Mouse (Mus musculus): ENCODE data around the gene Rnase10. TPM values are rescaled to one million over a fixed set of nuclear protein-coding genes. Genes with fewer than 3 reads are reported as not detected.
"Not testable (repeated sequence)": the region's sequence is repeated elsewhere in the genome, so short reads cannot be mapped to it uniquely, and the experiment has no call there.

Rnase10 gene
- polyA plus RNA-seq, 1 experiment from 2014 or later, result not detected

DNA sequence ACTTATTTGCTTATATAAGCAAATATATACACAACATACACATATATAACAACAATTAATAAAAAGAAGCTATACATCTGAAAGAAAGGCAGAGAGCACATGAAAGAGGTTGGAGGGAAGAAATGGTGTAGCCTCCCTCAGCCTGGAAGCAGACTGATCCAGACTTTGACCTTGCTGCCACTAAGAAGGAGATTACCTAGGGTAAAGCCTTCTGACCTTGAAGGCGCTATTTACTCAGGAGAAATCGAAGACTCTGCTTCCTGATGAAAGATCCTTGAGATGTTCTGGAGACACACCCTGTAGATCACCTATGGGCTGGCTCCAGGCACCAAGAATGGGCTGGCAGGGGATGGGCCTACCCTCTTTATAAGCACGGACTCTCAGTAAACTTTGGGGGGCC lies 7.2 kb downstream of the Rnase10 start:
- H3K27ac ChIP-seq; H3K4me1 ChIP-seq (replicated peaks); H3K4me2 ChIP-seq; H3K36me3 ChIP-seq; H3K27me3 ChIP-seq; ATAC-seq (ENCODE audit: insufficient number of reproducible peaks, insufficient read depth, low FRiP score, low TSS enrichment, low read depth); H3K4me3 ChIP-seq (replicated peaks); H3K9me3 ChIP-seq; H3K9ac ChIP-seq (replicated peaks): not testable (repeated sequence)
- 80% methylated on average over 3 of the region's 3 CpGs for WGBS

DNA sequence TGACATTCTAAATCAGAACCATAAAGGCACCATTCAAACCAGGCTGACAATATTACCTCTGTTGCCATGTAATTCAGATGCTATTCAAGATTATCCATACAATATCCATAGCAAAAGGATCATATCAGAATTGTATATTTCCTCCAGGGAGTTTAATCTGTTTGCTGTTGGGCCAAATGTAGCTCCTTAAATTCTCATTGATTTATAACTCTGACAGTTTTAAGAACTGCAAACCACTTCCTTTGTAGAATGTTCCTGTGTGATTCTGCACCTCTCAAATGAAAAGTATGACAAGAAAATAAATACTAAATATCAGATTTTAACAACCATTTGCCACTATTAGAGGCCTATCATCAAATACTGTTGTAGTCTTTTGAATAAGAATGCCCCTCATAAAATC lies 8.2 kb downstream of the Rnase10 start:
- Histone ChIP-seq H3K9me3 (0 out of 2 replicates have a peak, but pooled peaks cover 6% of the 10 kb centered on the region), H3K4me1 (replicated peaks) (no peaks in the 10 kb centered on the region), H3K4me3 (replicated peaks) (no peak overlapping the region), H3K4me2 (no peak overlapping the region), H3K27ac (no peak overlapping the region), H3K36me3 (no peaks in the 10 kb centered on the region), H3K27me3 (no peaks in the 10 kb centered on the region), H3K9ac (replicated peaks) (no peak overlapping the region)
- no peak for ATAC-seq (ENCODE audit: insufficient number of reproducible peaks, insufficient read depth, low FRiP score, low TSS enrichment, low read depth)

- Histone ChIP-seq H3K9me3 (no peaks in the 10 kb centered on the region), H3K4me2 (no peak overlapping the region), H3K36me3 (no peaks in the 10 kb centered on the region), H3K9ac (replicated peaks) (no peak overlapping the region), H3K4me1 (replicated peaks) (no peaks in the 10 kb centered on the region), H3K27ac (no peak overlapping the region), H3K4me3 (replicated peaks) (no peak overlapping the region), H3K27me3 (no peaks in the 10 kb centered on the region)
- WGBS, result 74% methylated on average over 3 of the region's 3 CpGs
- ATAC-seq (ENCODE audit: insufficient number of reproducible peaks, insufficient read depth, low FRiP score, low TSS enrichment, low read depth), result no peak
These were observed 9.7 kb downstream of the Rnase10 start for GRCm38 (mm10) chr14:51017256-51017655.

- no peak for ATAC-seq (ENCODE audit: insufficient number of reproducible peaks, insufficient read depth, low FRiP score, low TSS enrichment, low read depth)
- no peaks in the 10 kb centered on the region for H3K4me1 ChIP-seq (replicated peaks)
- no peak overlapping the region for H3K4me2 ChIP-seq
- H3K27ac ChIP-seq, result no peak overlapping the region
- no peak overlapping the region for H3K9ac ChIP-seq (replicated peaks)
- H3K4me3 ChIP-seq (replicated peaks), result no peak overlapping the region
- H3K27me3 ChIP-seq, result no peaks in the 10 kb centered on the region
- 87% methylated on average over 4 of the region's 4 CpGs for WGBS
- no peaks in the 10 kb centered on the region for H3K36me3 ChIP-seq
- H3K9me3 ChIP-seq, result no peaks in the 10 kb centered on the region
These were observed 15.9 kb downstream of the Rnase10 start for GRCm38 (mm10) chr14:51023457-51023856.

- no peak for ATAC-seq (ENCODE audit: insufficient number of reproducible peaks, insufficient read depth, low FRiP score, low TSS enrichment, low read depth)
- Histone ChIP-seq H3K27ac (no peak overlapping the region), H3K4me2 (no peak overlapping the region), H3K4me3 (replicated peaks) (no peak overlapping the region), H3K27me3 (no peaks in the 10 kb centered on the region), H3K9me3 (no peaks in the 10 kb centered on the region), H3K36me3 (no peaks in the 10 kb centered on the region), H3K4me1 (replicated peaks) (no peaks in the 10 kb centered on the region), H3K9ac (replicated peaks) (no peak overlapping the region)
- WGBS, result 80% methylated on average over 1 of the region's 1 CpGs
These were observed 17.3 kb downstream of the Rnase10 start for GRCm38 (mm10) chr14:51024820-51025219.

GRCm38 (mm10) chr14:51026391-51027133 lies 19.0 kb downstream of the Rnase10 start:
- Histone ChIP-seq H3K4me3 (replicated peaks) (no peak overlapping the region), H3K9me3 (no peaks in the 10 kb centered on the region), H3K27ac (no peak overlapping the region), H3K27me3 (no peaks in the 10 kb centered on the region), H3K36me3 (no peaks in the 10 kb centered on the region), H3K4me1 (replicated peaks) (no peaks in the 10 kb centered on the region), H3K9ac (replicated peaks) (no peak overlapping the region), H3K4me2 (no peak overlapping the region)
- 31% methylated on average over 5 of the region's 5 CpGs for WGBS
- no peak for ATAC-seq (ENCODE audit: insufficient number of reproducible peaks, insufficient read depth, low FRiP score, low TSS enrichment, low read depth)

DNA sequence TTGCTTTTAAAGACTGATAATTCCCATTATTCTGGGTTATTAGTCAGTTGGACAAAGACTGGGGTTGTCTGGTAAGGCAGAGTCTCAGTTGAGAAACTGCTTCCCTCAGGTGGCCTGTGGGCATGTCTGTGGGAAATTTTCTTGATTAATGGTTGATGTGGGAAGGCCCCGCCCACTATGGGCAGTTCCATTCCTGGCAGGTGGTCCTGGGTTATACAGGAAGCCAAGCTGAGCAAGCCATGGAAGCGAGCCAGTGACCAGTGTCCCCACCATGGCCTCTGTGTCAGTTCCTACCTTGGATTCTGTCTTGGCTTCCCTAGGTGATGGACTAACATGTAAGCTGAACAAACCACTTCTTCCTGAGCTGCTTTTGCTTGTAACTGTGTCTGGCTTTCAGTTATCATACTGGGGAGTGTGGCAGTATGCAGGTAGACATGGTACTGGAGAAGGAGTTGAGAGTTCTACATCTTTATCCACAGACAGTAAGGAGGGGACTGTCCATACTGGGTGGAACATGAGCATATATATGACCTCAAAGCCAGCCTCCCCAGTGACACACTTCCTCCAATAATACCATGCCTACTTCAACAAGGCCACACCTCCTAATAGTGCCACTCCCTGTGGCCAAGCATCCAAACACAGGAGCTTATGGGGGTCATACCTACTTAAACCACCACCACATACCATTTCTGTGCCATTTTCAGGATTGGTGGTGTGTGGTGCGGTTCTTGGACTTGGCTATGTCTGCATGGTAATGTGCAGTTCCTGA lies 20.0 kb downstream of the Rnase10 start:
- H3K27me3 ChIP-seq, result no peaks in the 10 kb centered on the region
- no peak overlapping the region for H3K27ac ChIP-seq
- no peak overlapping the region for H3K4me3 ChIP-seq (replicated peaks)
- H3K9me3 ChIP-seq, result no peaks in the 10 kb centered on the region
- H3K4me2 ChIP-seq, result no peak overlapping the region
- no peaks in the 10 kb centered on the region for H3K4me1 ChIP-seq (replicated peaks)
- H3K9ac ChIP-seq (replicated peaks), result no peak overlapping the region
- H3K36me3 ChIP-seq, result no peaks in the 10 kb centered on the region
- WGBS, result 54% methylated on average over 3 of the region's 3 CpGs
- no peak for ATAC-seq (ENCODE audit: insufficient number of reproducible peaks, insufficient read depth, low FRiP score, low TSS enrichment, low read depth)

- WGBS, result 30% methylated on average over 1 of the region's 1 CpGs
These were observed 27.7 kb downstream of the Rnase10 start for GRCm38 (mm10) chr14:51035206-51035605.

GRCm38 (mm10) chr14:51036214-51036613 lies 28.7 kb downstream of the Rnase10 start:
- no peak overlapping the region for H3K9ac ChIP-seq (replicated peaks)
- ATAC-seq (ENCODE audit: insufficient number of reproducible peaks, insufficient read depth, low FRiP score, low TSS enrichment, low read depth), result no peak
- WGBS, result 85% methylated on average over 4 of the region's 4 CpGs
- H3K27me3 ChIP-seq, result no peaks in the 10 kb centered on the region
- no peak overlapping the region for H3K27ac ChIP-seq
- no peak overlapping the region for H3K4me3 ChIP-seq (replicated peaks)
- H3K36me3 ChIP-seq, result no peaks in the 10 kb centered on the region
- no peak overlapping the region for H3K4me2 ChIP-seq
- no peaks in the 10 kb centered on the region for H3K4me1 ChIP-seq (replicated peaks)
- no peaks in the 10 kb centered on the region for H3K9me3 ChIP-seq

More at GRCm38 (mm10) chr14:51035206-51035605, 27.7 kb downstream of the Rnase10 start:
- ATAC-seq (ENCODE audit: insufficient number of reproducible peaks, insufficient read depth, low FRiP score, low TSS enrichment, low read depth), result no peak
- Histone ChIP-seq H3K4me3 (replicated peaks) (no peak overlapping the region), H3K9me3 (no peaks in the 10 kb centered on the region), H3K36me3 (no peaks in the 10 kb centered on the region), H3K4me2 (no peak overlapping the region), H3K4me1 (replicated peaks) (no peaks in the 10 kb centered on the region), H3K27ac (no peak overlapping the region), H3K27me3 (no peaks in the 10 kb centered on the region), H3K9ac (replicated peaks) (no peak overlapping the region)

DNA sequence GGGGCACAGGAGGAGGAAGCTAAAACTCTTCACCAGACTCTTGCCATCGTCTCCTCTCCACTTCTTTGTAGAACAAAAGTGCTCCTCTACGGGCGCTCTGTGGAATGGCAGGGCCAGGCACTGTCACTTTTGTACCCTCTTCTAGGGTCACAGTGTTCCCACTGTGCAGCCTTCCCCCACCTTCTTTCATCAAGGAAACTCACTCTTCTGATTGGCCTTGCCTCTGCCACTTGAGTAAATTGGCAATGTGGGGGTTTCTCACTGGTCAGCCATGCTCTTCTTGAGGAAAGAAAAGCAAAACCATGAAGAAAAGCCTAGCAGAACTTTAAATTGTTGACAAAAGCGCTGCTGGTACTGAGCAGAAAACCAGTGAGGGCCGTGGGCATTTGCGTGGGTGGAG lies 34.2 kb downstream of the Rnase10 start, which contains the start of gene Rnase9:
Gene Rnase9, minus strand, starts transcription at position 101 of the 400 bp plus-strand sequence.
- Histone ChIP-seq H3K27ac (no peak within 1 kb of the TSS), H3K36me3 (no peaks in the 10 kb centered on the region), H3K27me3 (no peaks in the 10 kb centered on the region), H3K4me1 (replicated peaks) (no peaks in the 10 kb centered on the region), H3K9ac (replicated peaks) (no peak within 1 kb of the TSS), H3K9me3 (no peaks in the 10 kb centered on the region), H3K4me2 (no peak within 1 kb of the TSS), H3K4me3 (replicated peaks) (no peak within 1 kb of the TSS)
- no peak for ATAC-seq (ENCODE audit: insufficient number of reproducible peaks, insufficient read depth, low FRiP score, low TSS enrichment, low read depth)
- 82% methylated on average over 6 of the region's 6 CpGs for WGBS

DNA sequence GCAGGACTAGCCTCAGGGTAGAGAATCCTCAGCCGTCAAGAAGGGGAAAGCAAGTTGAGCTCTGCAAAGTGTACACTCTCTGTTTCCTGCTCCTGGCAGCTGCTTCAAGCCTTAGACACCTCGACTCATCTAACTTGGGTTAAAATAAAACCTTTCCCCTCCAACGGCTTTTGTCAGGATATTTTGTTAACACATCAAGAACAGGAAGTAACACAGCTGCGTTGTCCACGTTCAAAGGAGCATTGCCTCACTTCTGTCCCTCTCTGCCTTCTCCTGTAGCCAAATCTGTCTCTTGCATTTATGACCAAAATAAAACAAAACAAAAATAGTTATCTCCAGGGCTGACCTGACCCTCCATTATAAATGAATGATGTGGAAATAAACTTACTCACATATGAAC lies 40.3 kb downstream of the Rnase10 start:
- no peaks in the 10 kb centered on the region for H3K4me1 ChIP-seq (replicated peaks)
- WGBS, result 56% methylated on average over 5 of the region's 5 CpGs
- ATAC-seq (ENCODE audit: insufficient number of reproducible peaks, insufficient read depth, low FRiP score, low TSS enrichment, low read depth), result no peak

More for the DNA sequence above, 40.3 kb downstream of the Rnase10 start:
- Histone ChIP-seq H3K9ac (replicated peaks) (no peak overlapping the region), H3K4me2 (no peak overlapping the region), H3K27ac (no peak overlapping the region), H3K36me3 (no peaks in the 10 kb centered on the region), H3K9me3 (no peaks in the 10 kb centered on the region), H3K27me3 (no peaks in the 10 kb centered on the region), H3K4me3 (replicated peaks) (no peak overlapping the region)
